Mouse (Mus musculus): Measurements from ENCODE around the gene Jmjd6. TPM values are rescaled to one million over a fixed set of nuclear protein-coding genes. Genes with fewer than 3 reads are reported as not detected.
"Not testable (repeated sequence)": the region's sequence is repeated elsewhere in the genome, so short reads cannot be mapped to it uniquely, and the experiment has no call there.

The Jmjd6 gene
- polyA plus RNA-seq, 1 experiment from 2014 or later, result 81.8 TPM

DNA sequence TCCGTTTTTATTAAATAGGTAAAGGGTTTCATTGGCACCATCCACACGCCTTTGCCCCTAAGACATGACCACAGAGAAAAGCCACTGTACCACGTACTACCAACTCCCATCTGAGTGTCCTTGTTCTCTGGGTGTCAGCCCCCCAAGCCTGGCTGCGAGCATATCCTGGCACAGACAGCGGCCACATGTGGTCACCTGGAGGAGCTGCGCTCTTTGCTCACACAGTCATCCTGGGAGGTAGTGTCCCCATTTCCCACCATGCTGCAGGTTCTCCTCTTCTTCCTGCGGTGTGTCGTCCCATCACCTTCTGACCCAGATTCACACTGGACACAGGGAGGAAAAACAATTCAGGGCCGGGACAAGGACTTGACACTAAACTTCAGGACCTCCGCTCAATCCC, 5.8 kb downstream of the Jmjd6 start:
- peaks cover 24% of the 10 kb centered on the region for H3K4me1 ChIP-seq (ENCODE audit: control insufficient read depth, insufficient read depth, low read length)
- no peak overlapping the region for H3K9ac ChIP-seq (ENCODE audit: low read length)
- no peak overlapping the region for H3K27ac ChIP-seq (replicated peaks; ENCODE audit: low read depth, low read length)
- H3K36me3 ChIP-seq (ENCODE audit: control insufficient read depth, insufficient read depth, low read length), result peaks cover 51% of the 10 kb centered on the region
- ATAC-seq (ENCODE audit: insufficient number of reproducible peaks, low FRiP score, low TSS enrichment, low read depth) (no peak), DNase-seq (ENCODE audit: low spot score) (no peak)
- no peaks in the 10 kb centered on the region for H3K9me3 ChIP-seq (ENCODE audit: control insufficient read depth, low read length)
- no peak overlapping the region for H3K4me3 ChIP-seq (ENCODE audit: low read depth, low read length)
- H3K27me3 ChIP-seq (ENCODE audit: control insufficient read depth, insufficient read depth, low read length), result no peaks in the 10 kb centered on the region
- no peak overlapping the region for H3K4me2 ChIP-seq (ENCODE audit: low read depth, severe bottlenecking)
- WGBS, result 93% methylated on average over 10 of the region's 10 CpGs

DNA sequence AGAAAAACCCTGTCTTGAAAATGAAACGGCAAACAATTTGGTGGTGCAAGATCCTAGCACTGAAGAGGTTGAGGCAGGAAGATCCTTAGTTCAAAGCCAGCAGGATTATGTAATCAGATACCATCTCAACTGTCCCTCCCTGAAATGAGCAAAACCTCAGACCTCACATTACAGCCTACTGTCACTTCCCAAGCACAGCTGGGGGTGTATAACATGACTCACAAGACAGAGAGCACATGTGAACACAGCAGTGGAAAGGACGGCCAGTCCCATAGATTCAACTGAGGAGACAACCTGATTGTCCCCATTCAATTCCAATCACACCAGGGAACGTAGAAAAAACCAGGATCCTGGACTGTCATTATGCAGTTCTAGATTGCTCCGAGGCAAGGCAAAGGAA, 7.0 kb downstream of the Jmjd6 start:
- ATAC-seq (ENCODE audit: insufficient number of reproducible peaks, low FRiP score, low TSS enrichment, low read depth) (no peak), DNase-seq (ENCODE audit: low spot score) (no peak)
- Histone ChIP-seq H3K27me3 (ENCODE audit: control insufficient read depth, insufficient read depth, low read length) (no peaks in the 10 kb centered on the region), H3K4me1 (ENCODE audit: control insufficient read depth, insufficient read depth, low read length) (peaks cover 14% of the 10 kb centered on the region), H3K27ac (replicated peaks; ENCODE audit: low read depth, low read length) (no peak overlapping the region), H3K4me3 (ENCODE audit: low read depth, low read length) (no peak overlapping the region), H3K36me3 (ENCODE audit: control insufficient read depth, insufficient read depth, low read length) (peaks cover 51% of the 10 kb centered on the region), H3K9ac (ENCODE audit: low read length) (no peak overlapping the region), H3K9me3 (ENCODE audit: control insufficient read depth, low read length) (no peaks in the 10 kb centered on the region), H3K4me2 (ENCODE audit: low read depth, severe bottlenecking) (no peak overlapping the region)
- WGBS, result 92% methylated on average over 4 of the region's 4 CpGs

DNA sequence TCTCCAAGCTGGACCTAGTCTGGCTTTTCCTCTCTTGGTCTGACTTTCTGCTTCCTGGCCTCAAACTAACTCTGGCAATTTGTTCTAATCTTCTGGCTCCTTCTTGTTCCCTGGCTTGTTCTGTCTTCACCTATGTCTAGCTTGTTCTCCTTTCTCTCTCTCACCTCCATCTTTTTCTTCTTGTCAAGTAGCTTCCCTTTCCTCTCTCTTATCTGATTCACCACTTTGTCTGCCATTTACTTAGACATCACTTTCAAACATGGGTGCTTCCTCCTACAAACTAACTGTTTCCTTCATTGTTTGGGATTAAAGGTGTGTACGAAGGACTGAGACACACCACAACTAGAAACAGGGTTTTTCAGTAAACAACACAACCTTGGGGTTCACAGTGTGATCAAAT, 8.3 kb downstream of the Jmjd6 start:
- H3K27ac ChIP-seq (replicated peaks; ENCODE audit: low read depth, low read length), result no peak overlapping the region
- H3K36me3 ChIP-seq (ENCODE audit: control insufficient read depth, insufficient read depth, low read length), result peaks cover 45% of the 10 kb centered on the region
- no peak overlapping the region for H3K4me3 ChIP-seq (ENCODE audit: low read depth, low read length)
- H3K4me1 ChIP-seq (ENCODE audit: control insufficient read depth, insufficient read depth, low read length), result peaks cover 6% of the 10 kb centered on the region; the same call in 1 of the 2 replicates
- H3K9ac ChIP-seq (ENCODE audit: low read length), result no peak overlapping the region
- no peak for ATAC-seq (ENCODE audit: insufficient number of reproducible peaks, low FRiP score, low TSS enrichment, low read depth)
- no peak overlapping the region for H3K4me2 ChIP-seq (ENCODE audit: low read depth, severe bottlenecking)
- no peaks in the 10 kb centered on the region for H3K27me3 ChIP-seq (ENCODE audit: control insufficient read depth, insufficient read depth, low read length)
- no peak for DNase-seq (ENCODE audit: low spot score)
- WGBS, result 100% methylated on average over 1 of the region's 1 CpGs
- H3K9me3 ChIP-seq (ENCODE audit: control insufficient read depth, low read length), result no peaks in the 10 kb centered on the region

DNA sequence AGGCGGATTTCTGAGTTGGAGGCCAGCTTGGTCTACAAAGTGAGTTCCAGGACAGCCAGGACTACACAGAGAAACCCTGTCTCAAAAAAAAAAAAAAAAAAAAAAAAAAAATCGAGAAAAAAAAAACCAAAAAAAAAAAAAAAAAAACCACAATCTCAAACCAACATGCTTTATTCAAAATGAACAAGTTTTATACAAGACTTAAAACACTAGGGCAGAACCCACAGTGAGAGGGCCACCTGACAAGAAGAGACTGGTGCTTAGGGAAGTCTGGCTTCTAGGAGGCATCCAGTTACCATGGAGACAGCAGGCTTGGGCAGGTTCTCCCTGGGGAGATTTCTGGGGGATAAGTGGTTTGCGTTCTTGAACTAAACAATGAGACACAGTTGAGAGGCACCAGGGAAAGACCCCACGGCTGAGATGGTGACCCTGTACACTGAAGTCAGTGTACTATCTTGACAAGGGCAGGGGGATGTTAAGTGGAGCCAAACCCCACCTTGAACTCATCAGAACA, 11.0 kb downstream of the Jmjd6 start:
- no peak for DNase-seq (ENCODE audit: low spot score)
- H3K27ac ChIP-seq (replicated peaks; ENCODE audit: low read depth, low read length), result peak overlapping the region; percentile 26; the same call in 1 of the 2 replicates
- no peak overlapping the region for H3K4me3 ChIP-seq (ENCODE audit: low read depth, low read length)
- no peak for ATAC-seq (ENCODE audit: insufficient number of reproducible peaks, low FRiP score, low TSS enrichment, low read depth)
- H3K9ac ChIP-seq (ENCODE audit: low read length), result no peak overlapping the region
- no peaks in the 10 kb centered on the region for H3K27me3 ChIP-seq (ENCODE audit: control insufficient read depth, insufficient read depth, low read length)
- peaks cover 25% of the 10 kb centered on the region; the same call in 1 of the 2 replicates for H3K36me3 ChIP-seq (ENCODE audit: control insufficient read depth, insufficient read depth, low read length)
- WGBS, result 50% methylated on average over 4 of the region's 4 CpGs
- H3K9me3 ChIP-seq (ENCODE audit: control insufficient read depth, low read length), result no peaks in the 10 kb centered on the region
- peaks cover 7% of the 10 kb centered on the region for H3K4me1 ChIP-seq (ENCODE audit: control insufficient read depth, insufficient read depth, low read length)
- no peak overlapping the region for H3K4me2 ChIP-seq (ENCODE audit: low read depth, severe bottlenecking)

DNA sequence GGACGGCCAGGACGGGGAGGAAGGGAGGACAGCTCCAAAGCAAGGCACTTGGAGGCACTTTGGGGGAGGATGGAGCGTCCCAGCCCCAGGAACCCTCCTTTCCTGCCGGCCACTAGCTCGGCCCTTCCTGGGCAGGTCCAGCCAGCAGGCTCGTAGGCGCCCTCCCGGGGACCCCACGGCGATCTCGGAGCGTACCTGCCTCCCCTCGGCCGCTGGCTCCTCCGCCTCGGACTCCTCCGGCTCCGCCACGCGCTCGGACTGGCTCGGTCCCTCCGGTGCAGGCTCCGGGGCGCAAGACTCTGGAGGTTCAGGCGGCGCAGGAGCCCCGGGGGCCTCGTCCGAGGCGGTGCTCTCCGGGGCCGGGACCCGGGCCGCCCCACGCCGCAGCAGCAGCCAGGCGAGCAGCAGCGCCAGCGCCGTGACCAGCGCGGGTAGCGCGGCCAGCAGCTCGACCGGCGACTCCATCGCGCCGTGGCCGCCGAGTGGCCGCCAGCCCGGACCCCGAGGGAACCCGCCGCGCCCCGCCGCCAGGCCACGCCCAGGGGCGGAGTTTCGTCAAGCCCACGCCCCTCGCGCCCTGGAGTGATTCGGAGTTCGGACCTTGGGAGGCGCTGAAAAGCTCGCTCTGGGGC, 15.6 kb downstream of the Jmjd6 start, which contains the start of gene Mxra7:
TSS of gene Mxra7 (minus strand) at position 513 of the 632 bp plus-strand sequence.
- WGBS, result under 1% methylated on average over 71 of the region's 71 CpGs
- H3K4me1 ChIP-seq (ENCODE audit: control insufficient read depth, insufficient read depth, low read length), result peaks cover 9% of the 10 kb centered on the region
- peak; percentile 27; the same call in 1 of the 2 replicates for ATAC-seq (ENCODE audit: insufficient number of reproducible peaks, low FRiP score, low TSS enrichment, low read depth)

DNA sequence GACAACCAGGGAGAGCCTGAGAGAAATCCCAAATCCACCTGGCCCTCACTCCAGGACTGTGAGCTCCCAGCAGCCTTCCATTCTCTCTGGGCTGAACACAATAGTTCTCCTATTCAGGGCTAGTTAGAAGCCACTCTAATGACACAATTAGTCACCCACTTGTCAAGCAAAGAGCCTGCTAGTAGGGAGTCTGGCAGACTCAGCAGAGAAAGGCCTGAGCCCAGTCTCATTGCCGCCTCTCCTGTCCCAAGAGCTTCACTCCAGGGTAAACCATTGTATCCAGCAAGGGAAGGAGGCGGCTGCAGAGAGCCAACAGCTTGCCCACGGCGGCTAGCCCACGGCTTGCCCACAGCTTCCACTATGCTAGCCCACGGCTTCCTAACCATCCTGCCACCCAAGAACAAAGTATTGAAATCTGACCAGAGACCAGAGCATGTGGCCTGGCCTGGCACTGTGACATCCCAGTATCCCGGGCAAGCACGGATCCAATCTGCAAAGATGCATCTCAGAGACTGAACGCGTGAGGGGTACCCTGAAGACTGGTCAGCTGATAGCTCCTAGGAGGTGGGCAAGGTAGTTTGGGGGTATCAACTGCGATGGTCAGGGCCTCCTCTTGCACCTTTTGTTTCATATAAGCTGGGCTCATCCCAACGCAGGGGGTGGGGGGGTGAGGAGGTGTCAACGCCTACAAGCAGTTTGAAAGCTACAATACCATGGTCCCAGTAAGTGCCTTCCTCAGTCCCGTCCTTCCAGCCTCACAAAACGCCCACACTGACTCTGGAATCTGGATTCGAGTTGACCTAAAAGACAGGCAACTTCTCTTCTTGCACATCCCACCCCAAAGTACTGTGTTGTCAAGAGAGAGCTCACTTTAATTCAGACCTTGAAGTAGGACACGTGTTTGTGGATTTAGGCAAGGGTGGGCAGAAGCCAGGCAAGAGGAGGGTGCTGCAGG, 16.4 kb downstream of the Jmjd6 start:
- H3K27me3 ChIP-seq (ENCODE audit: control insufficient read depth, insufficient read depth, low read length), result no peaks in the 10 kb centered on the region
- H3K36me3 ChIP-seq (ENCODE audit: control insufficient read depth, insufficient read depth, low read length), result no peaks in the 10 kb centered on the region
- H3K4me1 ChIP-seq (ENCODE audit: control insufficient read depth, insufficient read depth, low read length), result peaks cover 9% of the 10 kb centered on the region; the same call in 1 of the 2 replicates
- no peak overlapping the region; the same call in 1 of the 2 replicates for H3K27ac ChIP-seq (replicated peaks; ENCODE audit: low read depth, low read length)
- no peak for DNase-seq (ENCODE audit: low spot score)
- peak overlapping the region; percentile 74 for H3K9ac ChIP-seq (ENCODE audit: low read length)
- 32% methylated on average over 17 of the region's 17 CpGs for WGBS
- ATAC-seq (ENCODE audit: insufficient number of reproducible peaks, low FRiP score, low TSS enrichment, low read depth), result no peak
- no peaks in the 10 kb centered on the region for H3K9me3 ChIP-seq (ENCODE audit: control insufficient read depth, low read length)
- peak overlapping the region; percentile 92 for H3K4me2 ChIP-seq (ENCODE audit: low read depth, severe bottlenecking)
- peak overlapping the region; percentile 71 for H3K4me3 ChIP-seq (ENCODE audit: low read depth, low read length)

More for the DNA sequence above, 15.6 kb downstream of the Jmjd6 start, which contains the start of gene Mxra7:
- H3K36me3 ChIP-seq (ENCODE audit: control insufficient read depth, insufficient read depth, low read length), result no peaks in the 10 kb centered on the region
- H3K9ac ChIP-seq (ENCODE audit: low read length), result peak within 1 kb of the TSS; percentile 74
- peak within 1 kb of the TSS; percentile 92 for H3K4me2 ChIP-seq (ENCODE audit: low read depth, severe bottlenecking)
- DNase-seq (ENCODE audit: low spot score), result peak; percentile 85
- H3K4me3 ChIP-seq (ENCODE audit: low read depth, low read length), result peak within 1 kb of the TSS; percentile 71
- no peaks in the 10 kb centered on the region for H3K9me3 ChIP-seq (ENCODE audit: control insufficient read depth, low read length)
- H3K27ac ChIP-seq (replicated peaks; ENCODE audit: low read depth, low read length), result peak within 1 kb of the TSS; percentile 47
- no peaks in the 10 kb centered on the region for H3K27me3 ChIP-seq (ENCODE audit: control insufficient read depth, insufficient read depth, low read length)

DNA sequence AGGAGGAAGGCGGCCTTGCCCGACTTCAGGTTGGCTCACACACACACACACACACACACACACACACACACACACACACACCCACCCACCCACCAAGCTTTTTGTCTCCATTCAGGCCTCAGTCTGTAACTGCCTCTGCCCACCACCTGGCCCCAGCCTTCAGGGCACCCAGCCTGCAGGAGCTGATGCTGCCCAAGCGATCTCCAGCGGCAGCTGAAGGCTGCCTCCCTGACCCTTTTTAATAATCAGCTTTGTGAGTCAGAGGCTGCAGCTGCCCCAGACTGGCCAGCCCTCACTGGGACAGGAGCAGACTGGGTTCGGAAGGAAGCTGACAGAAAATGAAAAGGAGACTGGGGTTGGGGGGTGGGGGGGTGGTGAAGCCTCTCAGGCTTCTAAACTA, 18.0 kb downstream of the Jmjd6 start:
- ATAC-seq (ENCODE audit: insufficient number of reproducible peaks, low FRiP score, low TSS enrichment, low read depth) (no peak), DNase-seq (ENCODE audit: low spot score) (no peak)
- H3K4me1 ChIP-seq (ENCODE audit: control insufficient read depth, insufficient read depth, low read length), result peaks cover 9% of the 10 kb centered on the region; the same call in 1 of the 2 replicates
- H3K27ac ChIP-seq (replicated peaks; ENCODE audit: low read depth, low read length), result no peak overlapping the region
- WGBS, result 52% methylated on average over 3 of the region's 5 CpGs
- H3K9ac ChIP-seq (ENCODE audit: low read length), result no peak overlapping the region
- no peak overlapping the region for H3K4me3 ChIP-seq (ENCODE audit: low read depth, low read length)
- H3K9me3 ChIP-seq (ENCODE audit: control insufficient read depth, low read length), result no peaks in the 10 kb centered on the region
- H3K27me3 ChIP-seq (ENCODE audit: control insufficient read depth, insufficient read depth, low read length), result no peaks in the 10 kb centered on the region
- no peaks in the 10 kb centered on the region for H3K36me3 ChIP-seq (ENCODE audit: control insufficient read depth, insufficient read depth, low read length)
- H3K4me2 ChIP-seq (ENCODE audit: low read depth, severe bottlenecking), result no peak overlapping the region

DNA sequence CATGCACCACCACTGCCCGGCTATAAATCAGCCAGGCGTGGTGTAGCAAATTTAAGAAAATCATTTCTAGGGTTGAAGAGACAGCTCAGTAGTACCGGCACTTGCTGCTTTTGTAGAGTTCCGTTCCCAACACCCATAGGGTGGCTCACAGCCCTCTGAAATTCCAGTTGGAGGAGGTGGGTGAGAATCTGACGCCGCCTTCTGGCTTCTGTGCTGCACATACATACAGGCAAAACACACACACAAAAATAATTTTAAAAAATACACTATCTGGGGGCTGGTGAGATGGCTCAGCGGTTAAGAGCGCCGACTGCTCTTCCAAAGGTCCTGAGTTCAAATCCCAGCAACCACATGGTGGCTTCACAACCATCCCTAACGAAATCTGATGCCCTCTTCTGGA, 19.4 kb downstream of the Jmjd6 start:
- not testable (repeated sequence) for H3K9me3 ChIP-seq (ENCODE audit: control insufficient read depth, low read length); H3K4me2 ChIP-seq (ENCODE audit: low read depth, severe bottlenecking); H3K36me3 ChIP-seq (ENCODE audit: control insufficient read depth, insufficient read depth, low read length); H3K27me3 ChIP-seq (ENCODE audit: control insufficient read depth, insufficient read depth, low read length); ATAC-seq (ENCODE audit: insufficient number of reproducible peaks, low FRiP score, low TSS enrichment, low read depth); DNase-seq (ENCODE audit: low spot score); H3K9ac ChIP-seq (ENCODE audit: low read length); H3K4me3 ChIP-seq (ENCODE audit: low read depth, low read length); H3K27ac ChIP-seq (replicated peaks; ENCODE audit: low read depth, low read length)
- peaks cover 12% of the 10 kb centered on the region for H3K4me1 ChIP-seq (ENCODE audit: control insufficient read depth, insufficient read depth, low read length)
- WGBS, result 94% methylated on average over 10 of the region's 10 CpGs

Data from limb, embryonic 11.5 days (tissue).